Mouse (Mus musculus): ENCODE measurements around the gene Vps50. TPM values are rescaled to one million over a fixed set of nuclear protein-coding genes. Genes with fewer than 3 reads are reported as not detected.
"Not testable (repeated sequence)": the region's sequence is repeated elsewhere in the genome, so short reads cannot be mapped to it uniquely, and the experiment has no call there.

Vps50 gene
- polyA plus RNA-seq, 1 experiment from 2014 or later: 21.0 TPM

- no peaks in the 10 kb centered on the region for H3K36me3 ChIP-seq
- WGBS: 74% methylated on average over 5 of the region's 5 CpGs
- no peak overlapping the region for H3K27ac ChIP-seq (replicated peaks)
- ATAC-seq (ENCODE audit: extremely low read depth, insufficient number of reproducible peaks, low FRiP score, low TSS enrichment): no peak
- no peak overlapping the region for H3K4me3 ChIP-seq
- H3K4me2 ChIP-seq: no peak overlapping the region
- H3K27me3 ChIP-seq (replicated peaks): peaks cover 7% of the 10 kb centered on the region; the same call in 1 of the 2 replicates
- H3K4me1 ChIP-seq: peaks cover 7% of the 10 kb centered on the region
- H3K9me3 ChIP-seq: no peaks in the 10 kb centered on the region
- no peak overlapping the region for H3K9ac ChIP-seq
Measured at GRCm38 (mm10) chr6:3494285-3494684, 3.9 kb upstream of the Vps50 start.

GRCm38 (mm10) chr6:3496210-3496609 is 2.0 kb upstream of the Vps50 start:
- Histone ChIP-seq H3K36me3 (no peaks in the 10 kb centered on the region), H3K9ac (no peak overlapping the region), H3K4me1 (peaks cover 7% of the 10 kb centered on the region), H3K4me2 (no peak overlapping the region), H3K27ac (replicated peaks) (no peak overlapping the region), H3K27me3 (replicated peaks) (peaks cover 7% of the 10 kb centered on the region; the same call in 1 of the 2 replicates), H3K9me3 (no peaks in the 10 kb centered on the region), H3K4me3 (no peak overlapping the region)
- ATAC-seq (ENCODE audit: extremely low read depth, insufficient number of reproducible peaks, low FRiP score, low TSS enrichment): no peak
- WGBS: 4% methylated on average over 2 of the region's 2 CpGs

- no peak overlapping the region for H3K4me2 ChIP-seq
- ATAC-seq (ENCODE audit: extremely low read depth, insufficient number of reproducible peaks, low FRiP score, low TSS enrichment): no peak
- H3K4me3 ChIP-seq: no peak overlapping the region
- H3K27me3 ChIP-seq (replicated peaks): no peaks in the 10 kb centered on the region
- H3K9ac ChIP-seq: no peak overlapping the region
- H3K36me3 ChIP-seq: 0 out of 2 replicates have a peak, but pooled peaks cover under 1% of the 10 kb centered on the region
- peaks cover 7% of the 10 kb centered on the region for H3K4me1 ChIP-seq
- 90% methylated on average over 3 of the region's 3 CpGs for WGBS
- H3K27ac ChIP-seq (replicated peaks): no peak overlapping the region
- no peaks in the 10 kb centered on the region for H3K9me3 ChIP-seq
Measured at GRCm38 (mm10) chr6:3500286-3500685, 2.1 kb downstream of the Vps50 start.

GRCm38 (mm10) chr6:3505289-3505688 is 7.1 kb downstream of the Vps50 start:
- H3K27ac ChIP-seq (replicated peaks): no peak overlapping the region
- no peak overlapping the region for H3K4me3 ChIP-seq
- no peak overlapping the region for H3K9ac ChIP-seq
- H3K4me2 ChIP-seq: no peak overlapping the region
- no peaks in the 10 kb centered on the region for H3K9me3 ChIP-seq
- WGBS: 85% methylated on average over 5 of the region's 5 CpGs
- H3K27me3 ChIP-seq (replicated peaks): no peaks in the 10 kb centered on the region
- H3K36me3 ChIP-seq: 0 out of 2 replicates have a peak, but pooled peaks cover 3% of the 10 kb centered on the region
- no peak for ATAC-seq (ENCODE audit: extremely low read depth, insufficient number of reproducible peaks, low FRiP score, low TSS enrichment)
- no peaks in the 10 kb centered on the region for H3K4me1 ChIP-seq

GRCm38 (mm10) chr6:3507078-3507477 is 8.9 kb downstream of the Vps50 start:
- Histone ChIP-seq H3K27ac (replicated peaks) (no peak overlapping the region), H3K9ac (no peak overlapping the region), H3K36me3 (0 out of 2 replicates have a peak, but pooled peaks cover 3% of the 10 kb centered on the region), H3K9me3 (no peaks in the 10 kb centered on the region), H3K4me1 (no peaks in the 10 kb centered on the region), H3K27me3 (replicated peaks) (no peaks in the 10 kb centered on the region), H3K4me3 (no peak overlapping the region), H3K4me2 (no peak overlapping the region)
- 66% methylated on average over 4 of the region's 4 CpGs for WGBS
- no peak for ATAC-seq (ENCODE audit: extremely low read depth, insufficient number of reproducible peaks, low FRiP score, low TSS enrichment)

- not testable (repeated sequence) for ATAC-seq (ENCODE audit: extremely low read depth, insufficient number of reproducible peaks, low FRiP score, low TSS enrichment); H3K4me1 ChIP-seq; H3K36me3 ChIP-seq; H3K9ac ChIP-seq; H3K4me3 ChIP-seq; H3K27me3 ChIP-seq (replicated peaks); H3K27ac ChIP-seq (replicated peaks); H3K4me2 ChIP-seq; H3K9me3 ChIP-seq
- WGBS: 86% methylated on average over 2 of the region's 2 CpGs
Measured at GRCm38 (mm10) chr6:3508151-3508550, 10.0 kb downstream of the Vps50 start.

DNA sequence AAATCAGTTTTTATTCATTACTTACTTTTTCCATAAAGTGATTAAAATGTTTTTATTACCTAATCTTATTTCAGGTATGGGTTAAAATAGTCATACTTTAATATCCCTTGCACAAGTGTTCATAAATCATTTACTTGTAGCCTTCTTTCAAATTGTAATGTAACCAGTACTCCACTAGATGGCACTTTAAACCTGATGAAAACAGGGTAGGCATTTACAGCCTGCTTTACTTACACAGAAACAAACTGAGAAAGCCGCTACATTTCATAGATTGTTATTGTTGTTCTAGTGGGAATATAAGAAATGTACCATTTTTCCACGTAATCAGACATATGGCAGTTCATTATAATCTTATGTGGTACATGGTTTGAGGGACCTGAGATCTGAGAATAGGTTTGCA is 11.6 kb downstream of the Vps50 start:
- no peak overlapping the region for H3K9ac ChIP-seq
- no peaks in the 10 kb centered on the region for H3K4me1 ChIP-seq
- no peaks in the 10 kb centered on the region for H3K9me3 ChIP-seq
- no peak overlapping the region for H3K4me2 ChIP-seq
- 21% methylated on average over 2 of the region's 2 CpGs for WGBS
- no peak for ATAC-seq (ENCODE audit: extremely low read depth, insufficient number of reproducible peaks, low FRiP score, low TSS enrichment)
- 0 out of 2 replicates have a peak, but pooled peaks cover 3% of the 10 kb centered on the region for H3K36me3 ChIP-seq
- no peaks in the 10 kb centered on the region for H3K27me3 ChIP-seq (replicated peaks)
- H3K4me3 ChIP-seq: no peak overlapping the region
- H3K27ac ChIP-seq (replicated peaks): no peak overlapping the region

GRCm38 (mm10) chr6:3511116-3511515 is 12.9 kb downstream of the Vps50 start:
- no peak for ATAC-seq (ENCODE audit: extremely low read depth, insufficient number of reproducible peaks, low FRiP score, low TSS enrichment)
- H3K27me3 ChIP-seq (replicated peaks): no peaks in the 10 kb centered on the region
- H3K4me3 ChIP-seq: no peak overlapping the region
- H3K9me3 ChIP-seq: no peaks in the 10 kb centered on the region
- H3K27ac ChIP-seq (replicated peaks): no peak overlapping the region
- H3K4me2 ChIP-seq: no peak overlapping the region
- H3K36me3 ChIP-seq: no peaks in the 10 kb centered on the region
- WGBS: 79% methylated on average over 10 of the region's 10 CpGs
- no peak overlapping the region for H3K9ac ChIP-seq
- no peaks in the 10 kb centered on the region for H3K4me1 ChIP-seq

- Histone ChIP-seq H3K9me3 (no peaks in the 10 kb centered on the region), H3K27me3 (replicated peaks) (no peaks in the 10 kb centered on the region), H3K9ac (peak overlapping the region; percentile 50; the same call in 1 of the 2 replicates), H3K4me2 (peak overlapping the region; percentile 22; the same call in 1 of the 2 replicates), H3K27ac (replicated peaks) (no peak overlapping the region), H3K4me3 (no peak overlapping the region), H3K4me1 (no peaks in the 10 kb centered on the region), H3K36me3 (no peaks in the 10 kb centered on the region)
- ATAC-seq (ENCODE audit: extremely low read depth, insufficient number of reproducible peaks, low FRiP score, low TSS enrichment): no peak
- WGBS: 66% methylated on average over 11 of the region's 11 CpGs
Measured at GRCm38 (mm10) chr6:3511612-3512011, 13.4 kb downstream of the Vps50 start.

GRCm38 (mm10) chr6:3512611-3513010 is 14.4 kb downstream of the Vps50 start:
- no peaks in the 10 kb centered on the region for H3K9me3 ChIP-seq
- WGBS: 49% methylated on average over 3 of the region's 3 CpGs
- no peaks in the 10 kb centered on the region for H3K4me1 ChIP-seq
- no peak overlapping the region for H3K27ac ChIP-seq (replicated peaks)
- H3K4me2 ChIP-seq: no peak overlapping the region
- H3K9ac ChIP-seq: no peak overlapping the region
- H3K36me3 ChIP-seq: peaks cover 3% of the 10 kb centered on the region
- no peak overlapping the region for H3K4me3 ChIP-seq
- ATAC-seq (ENCODE audit: extremely low read depth, insufficient number of reproducible peaks, low FRiP score, low TSS enrichment): no peak
- H3K27me3 ChIP-seq (replicated peaks): no peaks in the 10 kb centered on the region

- WGBS: 85% methylated on average over 4 of the region's 4 CpGs
- ATAC-seq (ENCODE audit: extremely low read depth, insufficient number of reproducible peaks, low FRiP score, low TSS enrichment): no peak
- H3K9ac ChIP-seq: no peak overlapping the region
Measured at GRCm38 (mm10) chr6:3528198-3528597, 30.0 kb downstream of the Vps50 start.

GRCm38 (mm10) chr6:3531445-3531844 is 33.3 kb downstream of the Vps50 start:
- H3K4me1 ChIP-seq: no peaks in the 10 kb centered on the region
- H3K4me3 ChIP-seq: no peak overlapping the region
- no peak overlapping the region for H3K27ac ChIP-seq (replicated peaks)
- no peaks in the 10 kb centered on the region for H3K27me3 ChIP-seq (replicated peaks)
- 88% methylated on average over 5 of the region's 5 CpGs for WGBS
- H3K9ac ChIP-seq: no peak overlapping the region
- no peaks in the 10 kb centered on the region for H3K9me3 ChIP-seq
- ATAC-seq (ENCODE audit: extremely low read depth, insufficient number of reproducible peaks, low FRiP score, low TSS enrichment): no peak
- peaks cover 6% of the 10 kb centered on the region for H3K36me3 ChIP-seq
- no peak overlapping the region for H3K4me2 ChIP-seq

More at GRCm38 (mm10) chr6:3528198-3528597, 30.0 kb downstream of the Vps50 start:
- Histone ChIP-seq H3K4me2 (no peak overlapping the region), H3K27ac (replicated peaks) (no peak overlapping the region), H3K27me3 (replicated peaks) (no peaks in the 10 kb centered on the region), H3K4me3 (no peak overlapping the region), H3K4me1 (no peaks in the 10 kb centered on the region), H3K36me3 (0 out of 2 replicates have a peak, but pooled peaks cover 9% of the 10 kb centered on the region), H3K9me3 (no peaks in the 10 kb centered on the region)

All from heart, embryonic 13.5 days (tissue).